Mouse (Mus musculus) 3T3-L1 (cell line): ENCODE results near the gene Gm20388.
"Not testable (repeated sequence)": the region's sequence is repeated elsewhere in the genome, so short reads cannot be mapped to it uniquely, and the experiment has no call there.

Source experiments
- DNase-seq: peaks from one replicate; pipeline ENCODE4 v3.0.0-alpha.2; 2015; ENCODE audit warnings: low read depth, low spot score

The Gm20388 gene

GRCm38 (mm10) chr8:121293418-121293817, 1382.8 kb downstream of the Gm20388 start:
- peak; percentile 44 for DNase-seq

- no peak for DNase-seq
These were observed 1383.8 kb downstream of the Gm20388 start for GRCm38 (mm10) chr8:121294234-121295108.

GRCm38 (mm10) chr8:121296082-121296481, 1385.4 kb downstream of the Gm20388 start:
- no peak for DNase-seq

- DNase-seq = no peak
These were observed 1386.0 kb downstream of the Gm20388 start for GRCm38 (mm10) chr8:121296597-121296996.

GRCm38 (mm10) chr8:121297299-121297698, 1386.7 kb downstream of the Gm20388 start:
- DNase-seq = no peak

GRCm38 (mm10) chr8:121300066-121300465, 1389.4 kb downstream of the Gm20388 start:
- no peak for DNase-seq

GRCm38 (mm10) chr8:121300501-121301411, 1390.1 kb downstream of the Gm20388 start:
- no peak for DNase-seq

- DNase-seq = no peak
These were observed 1390.8 kb downstream of the Gm20388 start for GRCm38 (mm10) chr8:121301431-121301830.

GRCm38 (mm10) chr8:121301978-121302649, 1391.5 kb downstream of the Gm20388 start:
- no peak for DNase-seq

GRCm38 (mm10) chr8:121307723-121308122, 1397.1 kb downstream of the Gm20388 start:
- DNase-seq = no peak

GRCm38 (mm10) chr8:121310976-121311819, 1400.6 kb downstream of the Gm20388 start:
- DNase-seq = no peak

GRCm38 (mm10) chr8:121313458-121313857, 1402.8 kb downstream of the Gm20388 start:
- DNase-seq = peak; percentile 11

GRCm38 (mm10) chr8:121314036-121314435, 1403.4 kb downstream of the Gm20388 start:
- DNase-seq = no peak

GRCm38 (mm10) chr8:121315569-121315968, 1404.9 kb downstream of the Gm20388 start:
- no peak for DNase-seq

GRCm38 (mm10) chr8:121316009-121316408, 1405.4 kb downstream of the Gm20388 start:
- DNase-seq = no peak

GRCm38 (mm10) chr8:121318756-121319155, 1408.1 kb downstream of the Gm20388 start:
- DNase-seq = not testable (repeated sequence)

GRCm38 (mm10) chr8:121319491-121319890, 1408.8 kb downstream of the Gm20388 start:
- no peak for DNase-seq

GRCm38 (mm10) chr8:121326164-121326910, 1415.7 kb downstream of the Gm20388 start:
- no peak for DNase-seq

- DNase-seq = no peak
These were observed 1421.8 kb downstream of the Gm20388 start for GRCm38 (mm10) chr8:121332436-121332835.
